Mouse (Mus musculus): Measurements from ENCODE around the gene Ppp2r3a. TPM values are rescaled to one million over a fixed set of nuclear protein-coding genes. Genes with fewer than 3 reads are reported as not detected.

The Ppp2r3a gene
- total and polyA plus RNA-seq, 2 experiments from 2014 or later, result 18.6 to 37.9 TPM

- ATAC-seq (ENCODE audit: low FRiP score), result peak; percentile 96
- Histone ChIP-seq H3K9ac (replicated peaks; ENCODE audit: low read length, poor library complexity, severe bottlenecking) (peak overlapping the region; percentile 81), H3K27me3 (ENCODE audit: insufficient read depth, low read length) (no peaks in the 10 kb centered on the region), H3K4me1 (ENCODE audit: insufficient read depth, low read length) (peaks cover 2% of the 10 kb centered on the region; the same call in 1 of the 2 replicates), H3K27ac (ENCODE audit: low read depth, low read length) (peak overlapping the region; percentile 100), H3K4me2 (ENCODE audit: low read depth, low read length, poor library complexity, severe bottlenecking) (peak overlapping the region; percentile 73), H3K36me3 (ENCODE audit: insufficient read depth, low read length) (no peaks in the 10 kb centered on the region), H3K9me3 (ENCODE audit: low read length) (no peaks in the 10 kb centered on the region), H3K4me3 (ENCODE audit: low read depth, low read length) (peak overlapping the region; percentile 74)
- no peak for TF ChIP-seq CTCF (IDR thresholded peaks at IDR 0.05)
- 1% methylated on average over 60 of the region's 65 CpGs for WGBS
- peak; percentile 98 for DNase-seq (ENCODE audit: low spot score)
Measured at GRCm38 (mm10) chr9:101073041-101073986, 178.3 kb downstream of the Ppp2r3a start.

GRCm38 (mm10) chr9:101072506-101072905 lies 179.1 kb downstream of the Ppp2r3a start:
- Histone ChIP-seq H3K36me3 (ENCODE audit: insufficient read depth, low read length) (no peaks in the 10 kb centered on the region), H3K27me3 (ENCODE audit: insufficient read depth, low read length) (no peaks in the 10 kb centered on the region), H3K4me1 (ENCODE audit: insufficient read depth, low read length) (no peaks in the 10 kb centered on the region), H3K4me2 (ENCODE audit: low read depth, low read length, poor library complexity, severe bottlenecking) (peak overlapping the region; percentile 73; the same call in 1 of the 2 replicates), H3K4me3 (ENCODE audit: low read depth, low read length) (no peak overlapping the region; the same call in 1 of the 2 replicates), H3K9me3 (ENCODE audit: low read length) (no peaks in the 10 kb centered on the region), H3K27ac (ENCODE audit: low read depth, low read length) (no peak overlapping the region), H3K9ac (replicated peaks; ENCODE audit: low read length, poor library complexity, severe bottlenecking) (no peak overlapping the region)
- WGBS, result 28% methylated on average over 5 of the region's 5 CpGs
- DNase-seq (ENCODE audit: low spot score), result no peak
- no peak for ATAC-seq (ENCODE audit: low FRiP score)
- TF ChIP-seq CTCF (IDR thresholded peaks at IDR 0.05), result no peak

DNA sequence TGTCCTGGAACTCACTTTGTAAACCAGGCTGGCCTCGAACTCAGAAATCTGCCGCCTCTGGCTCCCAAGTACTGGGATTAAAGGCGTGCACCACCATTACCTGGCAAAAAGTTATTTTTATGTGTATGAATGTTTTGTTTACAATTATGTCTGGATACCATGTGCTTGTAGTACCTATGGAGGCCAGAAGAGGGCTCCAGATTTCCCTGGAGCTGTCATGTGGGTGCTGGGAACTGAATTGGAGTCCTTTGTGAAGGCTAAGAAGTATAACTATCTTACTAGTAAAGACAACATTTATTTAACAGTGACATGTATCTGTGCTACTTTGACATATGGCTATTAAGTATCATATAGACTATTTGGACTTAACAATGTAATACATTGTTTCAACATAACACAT lies 181.8 kb downstream of the Ppp2r3a start:
- Histone ChIP-seq H3K27ac (ENCODE audit: low read depth, low read length) (no peak overlapping the region), H3K36me3 (ENCODE audit: insufficient read depth, low read length) (no peaks in the 10 kb centered on the region), H3K4me2 (ENCODE audit: low read depth, low read length, poor library complexity, severe bottlenecking) (no peak overlapping the region), H3K9ac (replicated peaks; ENCODE audit: low read length, poor library complexity, severe bottlenecking) (no peak overlapping the region), H3K27me3 (ENCODE audit: insufficient read depth, low read length) (no peaks in the 10 kb centered on the region), H3K4me1 (ENCODE audit: insufficient read depth, low read length) (no peaks in the 10 kb centered on the region), H3K9me3 (ENCODE audit: low read length) (no peaks in the 10 kb centered on the region), H3K4me3 (ENCODE audit: low read depth, low read length) (no peak overlapping the region)
- WGBS, result 97% methylated on average over 3 of the region's 3 CpGs
- DNase-seq (ENCODE audit: low spot score) (no peak), ATAC-seq (ENCODE audit: low FRiP score) (no peak)
- peak; percentile 28; the same call in 1 of the 2 replicates for TF ChIP-seq CTCF (IDR thresholded peaks at IDR 0.05)

DNA sequence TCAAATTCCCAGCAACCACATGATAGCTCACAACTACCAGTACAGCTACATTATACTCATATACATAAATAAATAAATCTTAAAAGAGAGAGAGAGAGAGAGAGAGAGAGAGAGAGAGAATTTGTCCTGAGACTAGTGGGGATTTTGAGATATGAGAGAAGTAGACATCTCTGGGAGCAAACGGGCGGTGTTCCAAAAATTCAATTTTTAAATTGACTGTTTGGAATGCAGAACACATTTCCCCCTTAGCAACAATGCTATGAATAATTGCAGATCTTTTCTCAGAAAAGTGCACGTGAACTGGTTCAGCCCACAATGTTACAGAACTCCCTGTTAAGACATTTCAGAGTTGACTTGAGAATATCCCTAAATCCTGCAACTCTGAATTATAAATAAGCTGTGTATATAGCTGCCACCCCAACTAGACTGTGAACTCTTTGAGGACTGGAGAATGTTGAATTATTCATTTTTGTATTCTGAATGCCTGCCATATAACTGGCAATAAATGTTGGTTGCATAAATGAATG lies 186.5 kb downstream of the Ppp2r3a start:
- Histone ChIP-seq H3K4me3 (ENCODE audit: low read depth, low read length) (no peak overlapping the region), H3K9me3 (ENCODE audit: low read length) (no peaks in the 10 kb centered on the region), H3K27me3 (ENCODE audit: insufficient read depth, low read length) (no peaks in the 10 kb centered on the region), H3K9ac (replicated peaks; ENCODE audit: low read length, poor library complexity, severe bottlenecking) (no peak overlapping the region), H3K4me1 (ENCODE audit: insufficient read depth, low read length) (no peaks in the 10 kb centered on the region), H3K36me3 (ENCODE audit: insufficient read depth, low read length) (no peaks in the 10 kb centered on the region), H3K27ac (ENCODE audit: low read depth, low read length) (no peak overlapping the region), H3K4me2 (ENCODE audit: low read depth, low read length, poor library complexity, severe bottlenecking) (no peak overlapping the region)
- ATAC-seq (ENCODE audit: low FRiP score), result no peak
- no peak for TF ChIP-seq CTCF (IDR thresholded peaks at IDR 0.05)
- 50% methylated on average over 3 of the region's 3 CpGs for WGBS
- DNase-seq (ENCODE audit: low spot score), result peak; percentile 35

DNA sequence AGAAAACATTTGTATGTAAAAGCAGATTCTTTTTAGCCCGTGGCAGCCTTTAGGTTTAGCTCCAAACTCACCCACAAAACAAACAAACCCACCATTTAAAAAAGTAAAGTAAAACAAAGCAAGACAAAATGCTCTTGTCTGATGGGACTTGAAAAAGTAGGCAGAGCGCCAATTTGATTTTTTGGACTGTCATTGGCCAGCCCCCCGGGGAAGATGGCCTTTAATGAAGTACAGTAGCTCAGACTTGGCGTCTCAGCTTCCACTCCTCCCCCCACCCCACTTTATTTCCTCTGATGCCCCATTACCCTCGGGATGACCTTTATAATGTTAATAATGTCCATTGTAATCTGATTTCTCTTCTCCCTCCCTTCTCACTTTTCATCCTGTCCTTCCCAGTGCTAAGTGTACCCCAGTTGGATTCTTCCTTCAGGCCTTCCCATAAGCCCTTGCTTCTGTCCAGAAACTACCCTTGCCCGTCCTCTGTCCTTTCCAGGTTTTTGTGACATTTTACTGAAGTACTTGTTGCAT lies 189.3 kb downstream of the Ppp2r3a start:
- ATAC-seq (ENCODE audit: low FRiP score) (no peak), DNase-seq (ENCODE audit: low spot score) (no peak)
- no peaks in the 10 kb centered on the region for H3K9me3 ChIP-seq (ENCODE audit: low read length)
- no peaks in the 10 kb centered on the region for H3K27me3 ChIP-seq (ENCODE audit: insufficient read depth, low read length)
- no peaks in the 10 kb centered on the region for H3K36me3 ChIP-seq (ENCODE audit: insufficient read depth, low read length)
- H3K27ac ChIP-seq (ENCODE audit: low read depth, low read length), result no peak overlapping the region
- H3K4me2 ChIP-seq (ENCODE audit: low read depth, low read length, poor library complexity, severe bottlenecking), result no peak overlapping the region
- H3K4me3 ChIP-seq (ENCODE audit: low read depth, low read length), result no peak overlapping the region
- WGBS, result 76% methylated on average over 6 of the region's 6 CpGs
- no peak overlapping the region for H3K9ac ChIP-seq (replicated peaks; ENCODE audit: low read length, poor library complexity, severe bottlenecking)
- no peaks in the 10 kb centered on the region for H3K4me1 ChIP-seq (ENCODE audit: insufficient read depth, low read length)
- TF ChIP-seq CTCF (IDR thresholded peaks at IDR 0.05), result no peak

DNA sequence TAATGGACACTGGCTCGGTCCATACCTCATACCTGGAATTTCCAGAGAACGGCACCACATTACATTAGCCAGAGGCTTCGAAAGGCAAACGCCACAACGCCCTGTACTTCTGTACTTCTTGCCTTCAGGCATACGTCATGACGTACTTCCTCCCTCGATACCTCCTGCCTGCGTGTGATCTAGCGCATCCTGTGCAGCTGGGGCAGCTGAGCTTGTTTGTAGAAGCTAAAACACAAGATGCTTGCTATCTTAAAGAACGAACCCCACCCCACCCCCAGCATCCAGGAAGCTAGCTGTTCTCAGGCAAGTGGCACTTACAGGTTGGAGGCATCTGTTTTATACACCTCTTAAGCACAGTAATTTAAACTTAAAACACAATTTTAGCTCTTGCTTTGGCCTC lies 190.6 kb downstream of the Ppp2r3a start:
- Histone ChIP-seq H3K9me3 (ENCODE audit: low read length) (no peaks in the 10 kb centered on the region), H3K27me3 (ENCODE audit: insufficient read depth, low read length) (no peaks in the 10 kb centered on the region), H3K36me3 (ENCODE audit: insufficient read depth, low read length) (no peaks in the 10 kb centered on the region), H3K9ac (replicated peaks; ENCODE audit: low read length, poor library complexity, severe bottlenecking) (no peak overlapping the region), H3K4me1 (ENCODE audit: insufficient read depth, low read length) (no peaks in the 10 kb centered on the region), H3K27ac (ENCODE audit: low read depth, low read length) (no peak overlapping the region), H3K4me2 (ENCODE audit: low read depth, low read length, poor library complexity, severe bottlenecking) (no peak overlapping the region), H3K4me3 (ENCODE audit: low read depth, low read length) (no peak overlapping the region)
- no peak for TF ChIP-seq CTCF (IDR thresholded peaks at IDR 0.05)
- ATAC-seq (ENCODE audit: low FRiP score), result no peak
- no peak for DNase-seq (ENCODE audit: low spot score)
- WGBS, result 75% methylated on average over 11 of the region's 11 CpGs
